Mouse (Mus musculus) left cerebral cortex, adult 11 months (tissue): Measurements from ENCODE around the gene Lrch3.
A peak's percentile ranks its signal among the peaks of the same experiment; 100 is the strongest.
"Not testable (repeated sequence)": the region's sequence is repeated elsewhere in the genome, so short reads cannot be mapped to it uniquely, and the experiment has no call there.

Source experiments
- DNase-seq: peaks from one replicate; pipeline ENCODE4 v3.0.0; 2022; ENCODE audit warnings: low spot score

Gene Lrch3

GRCm38 (mm10) chr16:33055655-33056054 is 141.8 kb downstream of the Lrch3 start:
- no peak for DNase-seq

GRCm38 (mm10) chr16:33056095-33056785 is 142.3 kb downstream of the Lrch3 start, which contains the start of the genes Iqcg and Rpl35a:
TSS of gene Iqcg (minus strand) at chr16:33056218.
TSS of gene Rpl35a (plus strand) at chr16:33056453.
- DNase-seq = peak; percentile 76

GRCm38 (mm10) chr16:33056786-33057185 is 142.9 kb downstream of the Lrch3 start:
- no peak for DNase-seq

- DNase-seq = no peak
Observed at GRCm38 (mm10) chr16:33058033-33058432, 144.1 kb downstream of the Lrch3 start.

- not testable (repeated sequence) for DNase-seq
Observed at GRCm38 (mm10) chr16:33058656-33059055, 144.8 kb downstream of the Lrch3 start.

GRCm38 (mm10) chr16:33059471-33059870 is 145.6 kb downstream of the Lrch3 start:
- no peak for DNase-seq

- DNase-seq = no peak
Observed at GRCm38 (mm10) chr16:33060926-33061325, 147.0 kb downstream of the Lrch3 start.

- no peak for DNase-seq
Observed at GRCm38 (mm10) chr16:33061400-33061799, 147.5 kb downstream of the Lrch3 start.

GRCm38 (mm10) chr16:33062024-33062681 is 148.3 kb downstream of the Lrch3 start, which contains the start of gene Lmln:
TSS of gene Lmln (plus strand) at chr16:33062521.
- peak; percentile 85 for DNase-seq

- peak; percentile 33 for DNase-seq
Observed at GRCm38 (mm10) chr16:33062682-33063131, 148.8 kb downstream of the Lrch3 start.

- no peak for DNase-seq
Observed at GRCm38 (mm10) chr16:33063267-33063666, 149.4 kb downstream of the Lrch3 start.

GRCm38 (mm10) chr16:33064636-33065035 is 150.7 kb downstream of the Lrch3 start:
- no peak for DNase-seq
